Mouse (Mus musculus): ENCODE measurements around the gene Kcna2. TPM values are rescaled to one million over a fixed set of nuclear protein-coding genes. Genes with fewer than 3 reads are reported as not detected.

The Kcna2 gene
- 0.14 to 0.33 TPM (median 0.26 TPM) in 4 replicates for total RNA-seq (2023)

GRCm38 (mm10) chr3:107100811-107101455 is at the start of gene Kcna2:
Gene Kcna2, plus strand, starts transcription at chr3:107101146.

Other genes starting within 250 kb of the Kcna2 start
- 42.9 to 51.2 TPM (median 47.9 TPM) in 4 replicates for gene Kcna3, start 65.0 kb upstream of the Kcna2 start, total RNA-seq (2023)
- gene Kcna10, start 81.9 kb downstream of the Kcna2 start, total RNA-seq (2023) = not detected in 4 replicates
- not detected in 4 replicates for gene Cym, start 120.6 kb downstream of the Kcna2 start, total RNA-seq (2023)
- gene A630076J17Rik, start 129.5 kb downstream of the Kcna2 start, total RNA-seq (2023) = not detected in 4 replicates
- not detected in 4 replicates for gene Prok1, start 138.6 kb downstream of the Kcna2 start, total RNA-seq (2023)
- gene Lamtor5, start 177.7 kb downstream of the Kcna2 start, total RNA-seq (2023) = 42.3 to 48.3 TPM (median 44.5 TPM) in 4 replicates
- gene Slc16a4, start 190.1 kb downstream of the Kcna2 start, total RNA-seq (2023) = 0.45 to 0.85 TPM (median 0.78 TPM) in 4 replicates
- gene Rbm15, start 232.5 kb downstream of the Kcna2 start, total RNA-seq (2023) = 69.3 to 73.0 TPM (median 71.8 TPM) in 4 replicates